ENCODE assay signal across 18 mouse cellular contexts in genomic region chr4:40848246-40848645, GRCm38 (mm10). TPM values are rescaled to one million over a fixed set of nuclear protein-coding genes. Genes with fewer than 3 reads are reported as not detected.
DNase-seq lines count a peak whose midpoint lies in the region; ATAC-seq and TF ChIP-seq lines count a peak whose summit lies in the region.
"Had no signal": no experiment of that assay in that cellular context is flagged by ENCODE, and none has a peak within 500 bp of the region (broad histone marks: within the 10 kb centered on the region; RNA-seq: fewer than 3 reads in every experiment).

No protein-coding gene starts in this region.

- no peak overlapping the region for H3K4me2 ChIP-seq in liver, embryonic 11.5 days
- H3K4me2 ChIP-seq: hindbrain, embryonic 12.5 days; lung, embryonic 14.5 days had no signal

- no peak overlapping the region for H3K9ac ChIP-seq in heart, adult 2 months (ENCODE audit: low read depth, low read length)
- no peak overlapping the region for H3K9ac ChIP-seq in liver, adult 2 months (ENCODE audit: low read depth, low read length)
- H3K9ac ChIP-seq in liver, embryonic 11.5 days (ENCODE audit: low read depth, low read length), result no peak overlapping the region
- H3K9ac ChIP-seq: hindbrain, embryonic 12.5 days; lung, embryonic 14.5 days had no signal

- intact Hi-C loops in heart, adult 2 months (cut with DNase I), result loop anchor here (5.0 to 10.0 kb wide), 2 partner anchors 99 to 197 kb away; partner anchors contain the start of genes Aqp7, Bag1 and Chmp5

- no peak for ATAC-seq in liver, embryonic 11.5 days (replicated peaks; ENCODE audit: low FRiP score)

- peaks cover 4% of the 10 kb centered on the region; the same call in 1 of the 2 replicates for H3K79me2 ChIP-seq in heart, adult 2 months (replicated peaks; ENCODE audit: control insufficient read depth, insufficient read depth, low read length)
- H3K79me2 ChIP-seq in liver, adult 2 months (ENCODE audit: control insufficient read depth, insufficient read depth, low read length), result peaks cover 46% of the 10 kb centered on the region

- no peaks in the 10 kb centered on the region for H3K9me3 ChIP-seq in liver, embryonic 11.5 days (ENCODE audit: control insufficient read depth, low read length)
- H3K9me3 ChIP-seq: hindbrain, embryonic 12.5 days; limb, embryonic 10.5 days had no signal

- no peak overlapping the region for H3K4me3 ChIP-seq in heart, adult 2 months
- no peak overlapping the region for H3K4me3 ChIP-seq in liver, adult 2 months (ENCODE audit: insufficient read depth, low read depth, low read length)
- no peak overlapping the region for H3K4me3 ChIP-seq in liver, embryonic 11.5 days (ENCODE audit: low read depth, low read length)
- H3K4me3 ChIP-seq: hindbrain, embryonic 12.5 days; limb, embryonic 10.5 days had no signal

- no peaks in the 10 kb centered on the region for H3K27me3 ChIP-seq in heart, adult 2 months (ENCODE audit: control insufficient read depth, insufficient read depth, low read length)
- H3K27me3 ChIP-seq in liver, adult 2 months (ENCODE audit: control insufficient read depth, insufficient read depth, low read length), result no peaks in the 10 kb centered on the region
- no peaks in the 10 kb centered on the region for H3K27me3 ChIP-seq in liver, embryonic 11.5 days (replicated peaks; ENCODE audit: control insufficient read depth, insufficient read depth, low read length)
- H3K27me3 ChIP-seq: hindbrain, embryonic 12.5 days had no signal

- DNase-seq in heart, adult 2 months, result no peak
- no peak for DNase-seq in heart, postnatal 4 days
- no peak for DNase-seq in liver, adult 2 months (ENCODE audit: extremely low read depth, low read depth, low spot score)
- DNase-seq in liver, result no peak
- no peak for DNase-seq in liver, embryonic 11.5 days (ENCODE audit: low spot score)
- DNase-seq in retina, postnatal 1 day, result peak; percentile 51
- DNase-seq in urinary bladder, postnatal 4 days (ENCODE audit: low spot score in 2 of 2), result no peak
- no peak for DNase-seq in testis, postnatal 10 days (ENCODE audit: low spot score)
- DNase-seq: adrenal gland, adult 8-10 months; B cell, adult 2 months; cerebellum, adult 2 months; gastrocnemius, postnatal 25 days; lung, embryonic 14.5 days; midbrain, embryonic 14.5 days; spleen, adult 18-20 months; thymus, postnatal 14 days had no signal

- H3K27ac ChIP-seq in heart, adult 2 months, result peak overlapping the region; percentile 81
- H3K27ac ChIP-seq in liver, adult 2 months (replicated peaks; ENCODE audit: insufficient read depth, low read depth, low read length), result peak overlapping the region; percentile 92
- peak overlapping the region; percentile 23; the same call in 1 of the 2 replicates for H3K27ac ChIP-seq in liver, embryonic 11.5 days (ENCODE audit: low read depth, low read length)
- H3K27ac ChIP-seq: hindbrain, embryonic 12.5 days; limb, embryonic 10.5 days had no signal

- no peak for TF ChIP-seq POLR2A in heart, adult 2 months (IDR thresholded peaks at IDR 0.05; ENCODE audit: insufficient read depth, low read depth, low read length)
- TF ChIP-seq POLR2A in liver, adult 2 months (IDR thresholded peaks at IDR 0.05; ENCODE audit: extremely low read depth, insufficient read depth, low read length), result no peak

- peaks cover 41% of the 10 kb centered on the region for H3K4me1 ChIP-seq in heart, adult 2 months (ENCODE audit: control insufficient read depth, insufficient read depth, low read length)
- peaks cover 46% of the 10 kb centered on the region for H3K4me1 ChIP-seq in liver, adult 2 months (ENCODE audit: control insufficient read depth, insufficient read depth, low read length)
- H3K4me1 ChIP-seq in liver, embryonic 11.5 days (replicated peaks; ENCODE audit: control insufficient read depth, insufficient read depth, low read length), result peaks cover 85% of the 10 kb centered on the region

- TF ChIP-seq EP300 in heart, adult 2 months (IDR thresholded peaks at IDR 0.05; ENCODE audit: insufficient read depth, low read depth, low read length), result no peak

- H3K36me3 ChIP-seq in heart, adult 2 months (ENCODE audit: control insufficient read depth, insufficient read depth, low read length), result peaks cover 42% of the 10 kb centered on the region
- no peaks in the 10 kb centered on the region for H3K36me3 ChIP-seq in liver, adult 2 months (ENCODE audit: control insufficient read depth, insufficient read depth, low read length)
- peaks cover 3% of the 10 kb centered on the region; the same call in 1 of the 2 replicates for H3K36me3 ChIP-seq in liver, embryonic 11.5 days (ENCODE audit: control insufficient read depth, insufficient read depth, low read length)
- H3K36me3 ChIP-seq: hindbrain, embryonic 12.5 days had no signal

- WGBS in heart, adult 2 months, result 71% methylated on average over 8 of the region's 8 CpGs
- 93% methylated on average over 8 of the region's 8 CpGs for WGBS in liver, adult 2 months
- 95% methylated on average over 8 of the region's 8 CpGs for WGBS in liver, embryonic 11.5 days

- TF ChIP-seq CTCF in heart, adult 2 months (IDR thresholded peaks at IDR 0.05), result no peak
- no peak for TF ChIP-seq CTCF in liver, adult 2 months (IDR thresholded peaks at IDR 0.05; ENCODE audit: low read depth, low read length)

RNA-seq across cellular contexts. Expression of gene B4galt1, which starts 5.6 kb away (rescaled TPM):
- total RNA-seq in heart, adult 2 months (2021), result 10 to 100 TPM; 68.7 to 69.7 TPM
- polyA plus RNA-seq in heart, adult 2 months (2012; rRNA removed), result 42.6 and 57.4 TPM in 2 replicates
- 10 to 100 TPM; 92.2 to 93.6 TPM for total RNA-seq in heart, postnatal 4 days (2021)
- total RNA-seq in liver, adult 2 months (2014; rRNA removed), result 11.0 and 13.8 TPM in 2 replicates
- polyA plus RNA-seq in liver, adult 2 months (2012; rRNA removed), result 20.7 and 28.1 TPM in 2 replicates
- 49.0 and 50.4 TPM in 2 replicates for polyA plus RNA-seq in liver, embryonic 11.5 days (2014; fragmentation: Nextera tagmentation; extraction: Ambion mirVana)

Comparison
In these comparisons a context has a peak if more than half of its experiments do, and no peak if none do; other contexts are left out.
1. H3K27ac ChIP-seq: peak in every context shown above with its lines; median percentile 92 in liver, adult 2 months; 81 in heart, adult 2 months; 23 in liver, embryonic 11.5 days.